Mouse (Mus musculus) embryonic fibroblast, embryonic 13.5 days (primary cell): ENCODE results near the gene Ptprt.

Experiments used
- CTCF ChIP-seq: IDR thresholded peaks from 2 replicates; pipeline ENCODE4 v1.5.1; 2011; ENCODE audit warnings: mild to moderate bottlenecking, control low read depth, low read length, moderate library complexity, borderline replicate concordance; ENCODE audit not compliant: insufficient read depth
- POLR2A ChIP-seq: IDR thresholded peaks from 2 replicates; pipeline ENCODE4 v1.6.1; 2011; ENCODE audit warnings: low read depth, mild to moderate bottlenecking, control low read depth, low read length, moderate library complexity

GRCm38 (mm10) chr2:161835001-161835400, 825.9 kb downstream of the Ptprt start:
- TF ChIP-seq CTCF, result no peak
- no peak for TF ChIP-seq POLR2A
